Mouse (Mus musculus) gastrocnemius, adult 8-10 months (tissue): ENCODE data around the gene Ass1. TPM values are rescaled to one million over a fixed set of nuclear protein-coding genes. Genes with fewer than 3 reads are reported as not detected.

Experiments used
- DNase-seq, 2 experiments: peaks; one replicate each; pipeline ENCODE4 v3.0.0; 2022; ENCODE audit warnings: low spot score in 2 of 2
- total RNA-seq, 4 experiments: library from RNA; stranded (reverse); gene quantifications; 2 replicates each; pipeline ENCODE4 v1.2.4; 2022

The Ass1 gene
- 1 to 10 TPM; 2.4 to 4.4 (median 3.3) TPM for total RNA-seq

DNA sequence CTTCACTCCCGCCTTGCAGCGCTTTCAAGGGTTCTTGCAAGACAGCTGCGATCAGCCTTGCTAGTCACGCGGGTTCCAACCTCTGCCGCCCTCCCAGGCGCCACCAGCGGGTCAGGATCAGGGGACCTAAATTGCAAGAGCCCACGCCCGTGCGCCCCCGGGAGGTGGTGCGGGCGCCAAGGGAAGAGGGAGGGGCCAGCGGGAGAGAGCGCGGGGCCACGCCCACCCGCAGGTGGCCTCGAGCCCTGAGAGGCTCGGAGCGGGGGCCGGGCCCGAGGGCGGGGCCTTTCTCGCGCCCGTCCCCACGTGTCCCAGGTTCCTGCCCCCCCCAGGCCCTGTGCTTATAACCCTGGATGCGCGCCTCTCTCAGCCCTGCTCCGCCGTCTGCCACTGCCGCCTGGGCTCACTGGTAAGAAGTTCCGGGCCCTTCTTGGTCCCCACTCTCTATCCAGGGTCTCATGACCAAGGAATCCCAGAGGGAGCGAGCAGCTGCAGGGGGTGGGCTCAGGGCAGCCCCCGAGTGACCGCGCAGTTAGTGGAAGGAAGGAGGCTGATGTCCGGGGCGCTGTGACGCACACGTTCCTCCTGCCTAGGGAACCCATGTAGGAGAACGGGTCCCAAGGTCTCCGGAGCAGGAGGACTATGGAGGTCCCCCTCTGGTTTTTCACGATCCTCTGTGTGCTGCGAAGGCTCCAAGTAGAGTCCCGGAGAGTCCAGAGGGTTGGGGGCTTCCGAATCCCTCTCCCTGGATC lies at the start of gene Ass1:
Gene Ass1, plus strand, starts transcription at position 277 of the 752 bp plus-strand sequence.
- peak; percentile 66 to 71 for DNase-seq

GRCm38 (mm10) chr2:31420914-31421313 lies 49.1 kb upstream of the Ass1 start:
- no peak for DNase-seq

DNA sequence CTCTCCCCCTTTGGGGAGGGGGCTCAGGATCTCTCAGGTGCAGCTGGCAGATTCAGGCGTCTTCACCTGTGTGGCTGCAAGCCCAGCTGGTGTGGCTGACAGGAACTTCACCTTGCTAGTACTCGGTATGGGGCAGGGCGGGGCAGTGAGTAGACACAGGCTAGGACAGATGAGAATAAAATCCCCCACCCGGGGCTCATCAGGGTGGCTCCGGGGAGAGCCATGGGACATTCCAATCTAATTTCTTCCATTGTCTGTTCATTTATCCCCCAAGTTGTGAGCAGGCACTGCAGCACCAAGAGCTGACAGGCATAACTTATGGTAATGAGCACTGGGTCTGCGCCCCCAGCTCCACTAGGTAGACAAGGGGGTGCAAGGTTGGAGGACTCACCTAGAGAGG lies 47.4 kb upstream of the Ass1 start:
- no peak for DNase-seq

GRCm38 (mm10) chr2:31431477-31431876 lies 38.5 kb upstream of the Ass1 start:
- no peak for DNase-seq

DNA sequence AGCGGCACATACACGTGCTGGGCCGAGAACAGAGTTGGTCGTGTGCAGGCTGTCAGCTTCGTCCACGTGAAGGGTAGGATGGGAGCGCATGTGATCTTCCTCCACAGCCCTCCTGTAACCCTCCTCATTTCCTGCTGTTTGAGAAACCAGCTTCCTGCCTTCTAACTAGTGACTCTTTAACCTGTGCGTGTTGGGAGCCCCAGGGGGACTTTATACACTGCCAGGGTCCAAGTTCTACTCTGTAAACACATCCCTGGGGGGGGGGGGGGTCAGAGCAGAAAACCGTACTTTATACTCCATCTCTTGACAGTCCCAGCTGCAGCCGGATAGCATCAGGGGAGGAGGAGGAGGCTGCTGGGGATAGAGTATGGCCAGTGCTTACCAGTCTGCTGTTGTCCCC lies 35.3 kb upstream of the Ass1 start:
- DNase-seq: no peak

DNA sequence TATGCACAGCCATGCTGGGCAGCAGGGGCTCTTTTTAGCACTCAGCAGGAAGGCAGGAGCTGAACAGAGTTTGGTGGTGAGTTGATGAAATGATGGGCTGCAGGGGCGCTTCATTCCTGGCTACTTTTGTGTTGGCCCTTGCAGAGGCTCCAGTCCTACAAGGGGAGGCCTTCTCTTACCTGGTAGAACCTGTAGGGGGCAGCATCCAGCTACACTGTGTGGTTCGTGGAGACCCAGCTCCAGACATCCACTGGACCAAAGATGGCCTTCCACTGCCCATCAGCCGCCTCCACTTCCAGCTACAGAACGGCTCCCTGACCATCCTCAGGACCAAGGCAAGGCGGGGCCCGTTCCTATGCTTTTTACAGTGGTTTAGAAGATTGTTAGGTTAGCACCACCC lies 34.4 kb upstream of the Ass1 start:
- no peak for DNase-seq

DNA sequence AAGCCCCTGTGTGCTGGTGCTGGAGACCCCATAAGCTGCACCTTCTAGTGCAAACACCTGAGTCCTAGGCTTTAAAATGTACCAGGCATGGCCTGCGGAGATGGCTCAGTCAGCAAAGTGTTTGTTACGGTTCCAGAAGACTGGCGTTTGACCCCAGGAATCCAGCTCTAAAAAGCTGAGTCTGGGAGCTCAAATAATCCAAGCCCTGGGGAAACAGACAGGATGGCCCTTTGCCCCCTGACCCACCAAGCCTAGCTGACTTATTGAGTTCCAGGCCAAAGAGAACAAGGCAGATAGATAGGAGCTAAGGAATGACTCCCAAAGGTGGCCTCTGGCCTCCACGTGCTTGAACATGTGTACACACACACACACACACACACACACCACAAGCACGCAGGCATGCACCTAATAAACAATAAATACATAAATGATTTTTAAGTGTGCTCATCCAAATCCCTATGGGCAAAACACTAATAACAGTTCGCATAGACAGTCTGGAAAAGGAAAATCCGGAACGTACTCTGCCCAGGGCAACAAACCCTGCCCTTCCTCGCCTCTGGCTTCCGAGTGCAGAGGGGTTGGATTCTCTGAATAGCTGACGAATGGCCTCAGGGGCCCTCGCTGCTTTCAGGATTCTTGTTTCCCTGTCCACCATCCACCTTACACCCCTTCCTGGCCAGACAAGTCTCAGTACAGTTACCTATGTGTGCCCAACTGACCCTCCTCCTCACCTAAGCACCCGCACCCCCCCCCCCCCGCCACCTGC lies 32.3 kb upstream of the Ass1 start:
- DNase-seq: no peak

- no peak for DNase-seq
These were observed 30.4 kb upstream of the Ass1 start for GRCm38 (mm10) chr2:31439576-31439975.

- DNase-seq: no peak
These were observed 27.4 kb upstream of the Ass1 start for GRCm38 (mm10) chr2:31442480-31443160.

DNA sequence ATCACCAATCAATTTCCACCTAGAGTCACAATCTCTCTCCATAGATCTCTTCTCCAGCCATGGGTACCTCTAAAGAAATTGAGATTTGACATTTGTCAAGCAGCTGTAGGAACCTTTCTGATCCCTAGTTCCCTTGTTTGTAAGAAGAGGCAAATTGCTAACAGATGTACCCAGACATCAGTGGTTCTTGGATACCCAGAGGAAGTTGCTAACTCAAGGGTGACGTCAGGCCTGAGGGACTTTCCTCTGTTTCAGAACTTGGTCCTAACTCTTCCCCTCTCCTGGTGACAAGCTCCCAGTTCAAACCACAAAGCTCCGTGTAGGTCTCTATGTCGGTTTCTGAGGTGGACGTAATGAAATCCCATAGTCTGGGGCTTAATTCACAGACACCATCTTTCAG lies 24.0 kb upstream of the Ass1 start:
- no peak for DNase-seq

GRCm38 (mm10) chr2:31446456-31446855 lies 23.6 kb upstream of the Ass1 start:
- DNase-seq: no peak

DNA sequence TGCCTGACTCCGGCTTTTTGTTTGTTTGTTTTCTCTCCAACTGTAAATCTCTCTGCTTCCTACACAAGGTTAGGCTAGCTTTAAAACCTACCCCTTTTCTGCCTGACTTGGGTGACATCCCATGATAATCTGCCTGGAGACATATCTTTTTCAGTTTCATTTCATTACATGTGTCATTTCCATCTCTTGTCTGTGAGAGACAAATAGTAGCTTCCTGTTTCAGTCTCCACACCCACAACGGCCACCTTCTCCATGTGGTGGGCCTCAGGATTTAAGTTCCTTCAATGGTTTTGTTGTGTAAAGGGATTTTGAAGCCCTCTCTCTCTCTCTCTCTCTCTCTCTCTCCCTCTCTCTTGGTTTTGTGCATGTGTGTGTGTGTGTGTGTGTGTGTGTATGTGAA lies 22.5 kb upstream of the Ass1 start:
- DNase-seq: no peak

DNA sequence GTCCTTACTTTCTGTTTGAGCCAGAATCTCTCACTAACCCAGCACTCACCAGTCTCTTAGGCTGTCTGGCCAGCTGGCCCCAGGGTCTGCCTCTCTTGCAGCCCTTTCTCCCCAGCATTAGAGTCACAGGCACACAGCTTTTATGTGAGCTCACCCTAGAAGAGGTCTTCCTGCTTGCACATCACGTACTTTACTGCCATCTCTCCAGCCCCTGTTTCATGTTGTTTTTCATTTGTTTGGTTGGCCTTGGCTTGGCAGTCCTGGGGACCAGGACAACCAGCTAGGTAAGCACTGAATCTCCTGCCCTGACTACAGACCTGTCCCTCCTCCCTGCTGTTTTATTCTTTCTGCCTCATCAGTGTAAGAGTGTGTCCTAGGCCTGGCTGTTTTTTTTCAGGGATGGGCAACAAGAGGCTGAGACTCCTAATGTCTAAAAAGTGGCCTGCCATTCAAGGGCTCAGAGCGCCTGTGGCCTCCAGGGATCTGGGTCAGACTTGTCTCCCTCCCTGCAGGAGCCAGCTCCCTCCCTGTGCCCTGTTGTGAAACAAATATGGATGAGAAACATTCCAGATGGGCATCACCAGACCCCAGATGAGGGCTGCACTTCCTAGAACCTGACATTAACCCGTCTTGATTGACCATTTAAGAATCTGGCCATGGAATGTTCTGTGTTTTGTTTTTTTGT lies 21.1 kb upstream of the Ass1 start:
- DNase-seq: no peak

DNA sequence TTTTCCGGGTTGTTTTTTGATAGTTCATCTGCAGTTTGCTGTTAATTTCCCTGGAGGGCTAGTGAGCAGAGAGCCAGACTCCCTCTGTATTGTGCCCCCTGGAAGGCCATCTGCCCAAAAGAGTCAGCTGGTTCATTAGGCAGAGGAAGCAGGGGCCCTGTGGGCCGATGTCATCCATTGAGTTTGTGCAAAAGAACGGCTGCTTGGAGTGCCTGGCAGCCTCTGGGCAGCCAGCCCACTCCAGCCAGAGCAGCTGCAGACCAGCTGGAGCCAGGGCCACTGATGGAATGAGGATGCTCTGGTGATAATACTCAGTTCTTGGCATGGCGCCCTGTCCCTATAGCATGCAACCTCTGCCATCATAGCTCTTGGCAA lies 20.6 kb upstream of the Ass1 start:
- DNase-seq: no peak

- DNase-seq: no peak
These were observed 20.1 kb upstream of the Ass1 start for GRCm38 (mm10) chr2:31449902-31450301.

GRCm38 (mm10) chr2:31450661-31451060 lies 19.3 kb upstream of the Ass1 start:
- no peak for DNase-seq

DNA sequence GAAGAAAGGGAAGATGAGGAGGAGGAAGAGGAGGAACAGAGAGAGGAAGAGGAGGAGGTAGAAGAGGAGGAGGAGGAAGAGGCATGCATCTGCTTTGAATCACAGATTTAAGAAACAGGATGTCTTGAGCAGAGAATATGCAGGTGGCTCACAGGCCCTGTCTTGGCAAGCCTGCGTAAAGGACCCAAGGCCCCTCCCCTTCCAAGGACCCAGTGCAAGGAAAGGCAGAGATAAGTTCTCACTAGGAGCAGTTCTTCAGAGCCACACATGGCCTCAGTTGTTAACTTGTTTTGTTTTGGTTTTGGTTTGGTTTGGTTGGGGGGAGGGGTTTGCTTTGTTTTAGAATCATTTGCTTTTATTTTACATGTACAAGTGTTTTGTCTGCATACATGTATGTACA lies 18.5 kb upstream of the Ass1 start:
- DNase-seq: no peak

DNA sequence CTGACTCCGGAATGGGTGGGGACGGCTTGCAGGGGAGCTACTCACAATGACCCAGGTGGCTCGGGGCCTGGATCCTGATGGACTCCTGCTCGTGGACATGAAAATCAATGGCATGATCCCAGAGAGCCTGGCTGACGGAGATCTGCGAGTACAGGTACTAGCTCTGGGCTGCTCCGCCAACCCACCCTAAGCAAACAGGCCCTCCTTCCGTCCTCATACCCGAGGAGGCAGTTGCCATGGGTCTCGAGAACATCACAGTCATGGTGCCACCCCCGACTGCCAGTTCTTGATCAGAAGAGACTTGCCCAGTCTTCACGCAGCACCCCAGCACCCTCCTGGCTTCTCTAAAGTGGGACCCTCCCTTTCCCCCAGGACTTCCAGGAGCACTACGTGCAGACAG lies 17.0 kb upstream of the Ass1 start:
- no peak for DNase-seq

- DNase-seq: no peak
These were observed 16.3 kb upstream of the Ass1 start for GRCm38 (mm10) chr2:31453559-31454177.

DNA sequence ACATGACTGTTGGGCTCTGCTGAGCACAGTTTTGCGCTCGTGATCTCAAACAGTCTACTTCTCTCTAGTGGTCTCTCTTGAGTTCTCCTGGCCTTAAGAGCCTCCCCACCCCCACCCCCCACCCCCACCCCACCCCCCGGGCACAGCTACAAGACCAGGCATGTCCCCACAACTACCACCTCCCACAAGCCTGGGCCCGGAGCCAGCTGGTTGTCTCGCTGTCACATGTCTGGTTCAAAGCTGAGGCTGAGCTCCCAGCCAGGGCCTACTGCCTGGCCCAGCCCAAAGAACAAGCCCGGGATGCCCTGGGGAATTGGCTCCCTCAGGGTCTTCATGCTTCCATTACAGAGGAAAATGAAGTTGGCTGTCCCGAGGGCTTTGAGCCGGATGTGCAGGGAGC lies 15.7 kb upstream of the Ass1 start:
- peak in 1 of 2 experiments; percentile 31 for DNase-seq

GRCm38 (mm10) chr2:31455418-31455817 lies 14.6 kb upstream of the Ass1 start:
- DNase-seq: no peak
